In the genomic region with DNA sequence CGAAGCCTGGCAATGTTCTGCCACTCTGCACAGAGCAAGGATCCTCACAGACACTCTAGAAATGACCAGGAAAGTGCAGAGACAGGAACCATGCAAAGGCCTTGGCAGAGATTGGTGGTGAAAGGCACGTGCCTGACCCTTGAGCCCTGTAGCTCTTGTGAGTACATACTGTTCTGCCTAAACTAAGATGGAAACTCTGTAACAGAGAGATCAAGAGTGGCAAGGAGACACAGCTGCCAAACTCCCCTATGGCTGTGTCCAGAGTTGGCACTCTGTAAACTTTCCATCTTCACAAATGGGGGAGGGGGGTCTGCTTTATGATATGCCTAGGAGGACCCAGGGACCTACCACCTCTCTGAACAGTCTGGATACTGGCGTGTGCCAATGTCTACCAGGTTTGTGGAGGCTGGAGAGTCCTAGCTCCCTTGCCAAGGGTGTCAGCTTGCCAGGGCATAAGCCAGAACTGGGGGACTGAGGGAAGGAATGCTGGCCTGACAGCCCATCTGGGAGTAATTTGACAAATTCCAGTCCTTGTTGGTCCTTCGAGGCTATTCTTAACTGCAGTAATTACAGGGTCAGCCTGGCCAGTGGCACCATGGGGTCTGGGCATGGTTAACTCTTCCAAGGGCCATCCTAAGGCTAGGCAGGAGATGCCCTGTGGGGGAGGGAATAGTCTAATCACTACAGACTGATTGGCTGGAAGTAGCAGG, we compare ENCODE assay signal across 9 mouse cellular contexts. TPM values are rescaled to one million over a fixed set of nuclear protein-coding genes. Genes with fewer than 3 reads are reported as not detected.
A peak's percentile ranks its signal among the peaks of the same experiment; 100 is the strongest.
DNase-seq lines count a peak whose midpoint lies in the region; ATAC-seq and TF ChIP-seq lines count a peak whose summit lies in the region.
"Had no signal": no experiment of that assay in that cellular context is flagged by ENCODE, and none has a peak within 500 bp of the region (broad histone marks: within the 10 kb centered on the region; RNA-seq: fewer than 3 reads in every experiment).

No protein-coding gene starts in this region.

- 55% methylated on average over 4 of the region's 4 CpGs for WGBS in heart, adult 2 months
- 70% methylated on average over 4 of the region's 4 CpGs for WGBS in neural tube, embryonic 11.5 days
- 67% methylated on average over 4 of the region's 4 CpGs for WGBS in neural tube, embryonic 15.5 days
- WGBS in heart, embryonic 14.5 days: 54% methylated on average over 4 of the region's 4 CpGs

- peaks cover 3% of the 10 kb centered on the region for H3K79me2 ChIP-seq in heart, adult 2 months (replicated peaks; ENCODE audit: control insufficient read depth, insufficient read depth, low read length)

- H3K4me1 ChIP-seq in heart, adult 2 months (ENCODE audit: control insufficient read depth, insufficient read depth, low read length): peaks cover 17% of the 10 kb centered on the region
- H3K4me1 ChIP-seq in neural tube, embryonic 11.5 days (ENCODE audit: control insufficient read depth, insufficient read depth, low read length): peaks cover 8% of the 10 kb centered on the region
- H3K4me1 ChIP-seq in neural tube, embryonic 15.5 days: peaks cover 15% of the 10 kb centered on the region; the same call in 1 of the 2 replicates
- H3K4me1 ChIP-seq in heart, embryonic 14.5 days (ENCODE audit: control insufficient read depth in 2 of 2, insufficient read depth in 2 of 2, low read length in 2 of 2): peaks cover 46 to 66% of the 10 kb centered on the region in 2 experiments

- DNase-seq in heart, adult 2 months: peak in 1 of 2 experiments; percentile 45
- DNase-seq in heart, adult 8-10 months (ENCODE audit: low spot score): no peak
- no peak for DNase-seq in neural tube, embryonic 11.5 days (ENCODE audit: low spot score)
- no peak for DNase-seq in thymus, postnatal 36 days
- no peak for DNase-seq in left cerebral cortex, postnatal 14 days (ENCODE audit: low spot score in 2 of 2)
- DNase-seq: lung, embryonic 14.5 days had no signal

- TF ChIP-seq POLR2A in heart, adult 2 months (IDR thresholded peaks at IDR 0.05; ENCODE audit: insufficient read depth, low read depth, low read length): no peak

- no peak for ATAC-seq in neural tube, embryonic 11.5 days (ENCODE audit: insufficient read depth, low FRiP score, low TSS enrichment)
- no peak for ATAC-seq in neural tube, embryonic 15.5 days (ENCODE audit: low FRiP score)
- ATAC-seq in heart, embryonic 14.5 days (ENCODE audit: insufficient number of reproducible peaks, insufficient read depth, low FRiP score, low read depth): no peak
- ATAC-seq in erythroblast, adult 5-6 weeks (replicated peaks; ENCODE audit: low FRiP score, poor library complexity, severe bottlenecking): no peak

- H3K36me3 ChIP-seq in heart, adult 2 months (ENCODE audit: control insufficient read depth, insufficient read depth, low read length): no peaks in the 10 kb centered on the region
- peaks cover 7% of the 10 kb centered on the region for H3K36me3 ChIP-seq in neural tube, embryonic 11.5 days (ENCODE audit: control insufficient read depth, insufficient read depth, low read length)
- peaks cover 55% of the 10 kb centered on the region for H3K36me3 ChIP-seq in neural tube, embryonic 15.5 days
- H3K36me3 ChIP-seq in heart, embryonic 14.5 days (ENCODE audit: control insufficient read depth, insufficient read depth, low read length): peaks cover 51% of the 10 kb centered on the region

- no peak overlapping the region for H3K4me3 ChIP-seq in heart, adult 2 months
- no peak overlapping the region for H3K4me3 ChIP-seq in neural tube, embryonic 11.5 days (ENCODE audit: low read depth, low read length)
- no peak overlapping the region for H3K4me3 ChIP-seq in neural tube, embryonic 15.5 days (replicated peaks)
- no peak overlapping the region for H3K4me3 ChIP-seq in heart, embryonic 14.5 days (ENCODE audit: control insufficient read depth in 1 of 2, insufficient read depth in 1 of 2, low read depth in 1 of 2, low read length in 2 of 2)

- no peak for TF ChIP-seq CTCF in heart, adult 2 months (IDR thresholded peaks at IDR 0.05)

- no peaks in the 10 kb centered on the region for H3K9me3 ChIP-seq in neural tube, embryonic 11.5 days (ENCODE audit: control insufficient read depth, low read length)
- no peaks in the 10 kb centered on the region for H3K9me3 ChIP-seq in neural tube, embryonic 15.5 days (replicated peaks)
- H3K9me3 ChIP-seq in heart, embryonic 14.5 days (ENCODE audit: control insufficient read depth, low read length): no peaks in the 10 kb centered on the region

- intact Hi-C loops in heart, adult 2 months (cut with DNase I): no loop called here
- intact Hi-C loops in left cerebral cortex, postnatal 14 days (cut with DNase I): no loop called here

- peak overlapping the region; percentile 45 for H3K27ac ChIP-seq in heart, adult 2 months
- H3K27ac ChIP-seq in neural tube, embryonic 11.5 days (ENCODE audit: low read depth, low read length): peak overlapping the region; percentile 20; the same call in 1 of the 2 replicates
- H3K27ac ChIP-seq in neural tube, embryonic 15.5 days (replicated peaks): no peak overlapping the region
- H3K27ac ChIP-seq in heart, embryonic 14.5 days (replicated peaks in 1 of 2; ENCODE audit: control insufficient read depth in 1 of 2, insufficient read depth in 1 of 2, low read depth in 2 of 2, low read length in 2 of 2): peak overlapping the region; percentile 22 to 24; a peak in 2 of 4 replicates

- no peak overlapping the region for H3K4me2 ChIP-seq in neural tube, embryonic 11.5 days (ENCODE audit: low read depth)
- no peak overlapping the region for H3K4me2 ChIP-seq in neural tube, embryonic 15.5 days
- no peak overlapping the region for H3K4me2 ChIP-seq in heart, embryonic 14.5 days (ENCODE audit: low read length)
- H3K4me2 ChIP-seq: lung, embryonic 14.5 days had no signal

- H3K27me3 ChIP-seq in heart, adult 2 months (ENCODE audit: control insufficient read depth, insufficient read depth, low read length): no peaks in the 10 kb centered on the region
- H3K27me3 ChIP-seq in neural tube, embryonic 11.5 days (ENCODE audit: control insufficient read depth, insufficient read depth, low read length): no peaks in the 10 kb centered on the region
- no peaks in the 10 kb centered on the region for H3K27me3 ChIP-seq in neural tube, embryonic 15.5 days (replicated peaks)
- H3K27me3 ChIP-seq in heart, embryonic 14.5 days (ENCODE audit: control insufficient read depth, insufficient read depth, low read length): no peaks in the 10 kb centered on the region

- no peak overlapping the region for H3K9ac ChIP-seq in heart, adult 2 months (ENCODE audit: low read depth, low read length)
- H3K9ac ChIP-seq in neural tube, embryonic 11.5 days (ENCODE audit: low read length): no peak overlapping the region
- H3K9ac ChIP-seq in neural tube, embryonic 15.5 days (replicated peaks): no peak overlapping the region
- 0 out of 2 replicates have a peak overlapping the region, but pooled peaks have one; percentile 3 for H3K9ac ChIP-seq in heart, embryonic 14.5 days (ENCODE audit: low read length)
- H3K9ac ChIP-seq: lung, embryonic 14.5 days had no signal

- TF ChIP-seq EP300 in heart, adult 2 months (IDR thresholded peaks at IDR 0.05; ENCODE audit: insufficient read depth, low read depth, low read length): 0 out of 2 replicates have a peak, but pooled peaks have one; percentile 23

RNA-seq across cellular contexts. Expression of a gene that starts 13.1 kb away (rescaled TPM):
- total RNA-seq in heart, adult 2 months (2021): 100 to 1,000 TPM; 138 to 150 TPM
- polyA plus RNA-seq in heart, adult 2 months (2012; rRNA removed): 80.8 and 104 TPM in 2 replicates
- 100 to 1,000 TPM; 146 to 154 (median 153) TPM for total RNA-seq in heart, adult 8-10 months (2022)
- 54.2 and 56.6 TPM in 2 replicates for polyA plus RNA-seq in neural tube, embryonic 11.5 days (2014; fragmentation: Nextera tagmentation; extraction: Ambion mirVana)
- 68.6 and 71.0 TPM in 2 replicates for polyA plus RNA-seq in neural tube, embryonic 15.5 days (2015; fragmentation: Nextera tagmentation; extraction: Ambion mirVana)
- polyA plus RNA-seq in heart, embryonic 14.5 days (2014; fragmentation: Nextera tagmentation; extraction: Ambion mirVana): 68.9 and 70.3 TPM in 2 replicates
- total RNA-seq in erythroblast, adult 5-6 weeks (2015; ENCODE audit: low replicate concordance): 4.8 and 6.9 TPM in 2 replicates
- total RNA-seq in erythroblast, adult 5-6 weeks (2017; ENCODE audit: low replicate concordance): 9.5 and 10.9 TPM in 2 replicates
- total RNA-seq in left cerebral cortex, postnatal 14 days (2021): 10 to 100 TPM; 63.6 to 65.9 TPM

RNA-seq across cellular contexts. Expression of a gene that starts 13.1 kb away (rescaled TPM):
- total RNA-seq in heart, adult 2 months (2021): 10 to 100 TPM in 1 of 2 experiments, 1 to 10 TPM in 1; 9.2 to 10.5 TPM
- 23.9 and 24.2 TPM in 2 replicates for polyA plus RNA-seq in heart, adult 2 months (2012; rRNA removed)
- 1 to 10 TPM; 6.9 to 9.3 (median 8.1) TPM for total RNA-seq in heart, adult 8-10 months (2022)
- polyA plus RNA-seq in neural tube, embryonic 11.5 days (2014; fragmentation: Nextera tagmentation; extraction: Ambion mirVana): 10.5 and 11.1 TPM in 2 replicates
- 7.1 and 8.8 TPM in 2 replicates for polyA plus RNA-seq in neural tube, embryonic 15.5 days (2015; fragmentation: Nextera tagmentation; extraction: Ambion mirVana)
- 11.9 and 12.8 TPM in 2 replicates for polyA plus RNA-seq in heart, embryonic 14.5 days (2014; fragmentation: Nextera tagmentation; extraction: Ambion mirVana)
- total RNA-seq in erythroblast, adult 5-6 weeks (2015; ENCODE audit: low replicate concordance): not detected in 2 replicates
- not detected in 2 replicates for total RNA-seq in erythroblast, adult 5-6 weeks (2017; ENCODE audit: low replicate concordance)
- total RNA-seq in left cerebral cortex, postnatal 14 days (2021): 10 to 100 TPM in 1 of 2 experiments, 1 to 10 TPM in 1; 8.3 to 10.9 TPM

RNA-seq across cellular contexts. Expression of a gene that starts 26.7 kb away (rescaled TPM):
- 10 to 100 TPM; 14.6 to 15.9 TPM for total RNA-seq in heart, adult 2 months (2021)
- polyA plus RNA-seq in heart, adult 2 months (2012; rRNA removed): 20.8 and 22.8 TPM in 2 replicates
- 10 to 100 TPM; 11.3 to 16.1 (median 15.4) TPM for total RNA-seq in heart, adult 8-10 months (2022)
- 18.7 and 24.8 TPM in 2 replicates for polyA plus RNA-seq in neural tube, embryonic 11.5 days (2014; fragmentation: Nextera tagmentation; extraction: Ambion mirVana)
- 31.4 and 35.5 TPM in 2 replicates for polyA plus RNA-seq in neural tube, embryonic 15.5 days (2015; fragmentation: Nextera tagmentation; extraction: Ambion mirVana)
- 11.9 TPM in 2 replicates for polyA plus RNA-seq in heart, embryonic 14.5 days (2014; fragmentation: Nextera tagmentation; extraction: Ambion mirVana)
- total RNA-seq in erythroblast, adult 5-6 weeks (2015; ENCODE audit: low replicate concordance): 14.6 and 24.2 TPM in 2 replicates
- total RNA-seq in erythroblast, adult 5-6 weeks (2017; ENCODE audit: low replicate concordance): 5.3 and 9.6 TPM in 2 replicates
- total RNA-seq in left cerebral cortex, postnatal 14 days (2021): 10 to 100 TPM; 81.1 to 93.9 TPM

RNA-seq across cellular contexts. Expression of a gene that starts 28.1 kb away (rescaled TPM):
- total RNA-seq in heart, adult 2 months (2021): 100 to 1,000 TPM; 119 to 165 TPM
- 36.3 and 39.4 TPM in 2 replicates for polyA plus RNA-seq in heart, adult 2 months (2012; rRNA removed)
- total RNA-seq in heart, adult 8-10 months (2022): 100 to 1,000 TPM; 145 to 188 (median 160) TPM
- 94.3 and 108 TPM in 2 replicates for polyA plus RNA-seq in neural tube, embryonic 11.5 days (2014; fragmentation: Nextera tagmentation; extraction: Ambion mirVana)
- 150 and 179 TPM in 2 replicates for polyA plus RNA-seq in neural tube, embryonic 15.5 days (2015; fragmentation: Nextera tagmentation; extraction: Ambion mirVana)
- 157 and 165 TPM in 2 replicates for polyA plus RNA-seq in heart, embryonic 14.5 days (2014; fragmentation: Nextera tagmentation; extraction: Ambion mirVana)
- 3.3 and 10.6 TPM in 2 replicates for total RNA-seq in erythroblast, adult 5-6 weeks (2015; ENCODE audit: low replicate concordance)
- 7.9 and 11.6 TPM in 2 replicates for total RNA-seq in erythroblast, adult 5-6 weeks (2017; ENCODE audit: low replicate concordance)
- total RNA-seq in left cerebral cortex, postnatal 14 days (2021): 10 to 100 TPM; 81.6 to 82.8 TPM

RNA-seq across cellular contexts. Expression of a gene that starts 58.3 kb away (rescaled TPM):
- 10 to 100 TPM; 10.0 to 11.1 TPM for total RNA-seq in heart, adult 2 months (2021)
- 17.3 and 23.8 TPM in 2 replicates for polyA plus RNA-seq in heart, adult 2 months (2012; rRNA removed)
- 10 to 100 TPM in 2 of 4 experiments, 1 to 10 TPM in 2; 7.3 to 13.5 (median 9.5) TPM for total RNA-seq in heart, adult 8-10 months (2022)
- 32.4 and 37.0 TPM in 2 replicates for polyA plus RNA-seq in neural tube, embryonic 11.5 days (2014; fragmentation: Nextera tagmentation; extraction: Ambion mirVana)
- polyA plus RNA-seq in neural tube, embryonic 15.5 days (2015; fragmentation: Nextera tagmentation; extraction: Ambion mirVana): 17.2 and 18.7 TPM in 2 replicates
- 17.8 and 21.4 TPM in 2 replicates for polyA plus RNA-seq in heart, embryonic 14.5 days (2014; fragmentation: Nextera tagmentation; extraction: Ambion mirVana)
- total RNA-seq in erythroblast, adult 5-6 weeks (2015; ENCODE audit: low replicate concordance): not detected in 2 replicates
- total RNA-seq in erythroblast, adult 5-6 weeks (2017; ENCODE audit: low replicate concordance): not detected in 2 replicates
- total RNA-seq in left cerebral cortex, postnatal 14 days (2021): 10 to 100 TPM; 16.3 to 18.0 TPM

Comparison
In these comparisons a context has a peak if more than half of its experiments do, and no peak if none do; other contexts are left out.
1. RNA of a gene that starts 13.1 kb away (total RNA-seq): 146 to 154 TPM in heart, adult 8-10 months, 138 to 150 TPM in heart, adult 2 months and 63.6 to 65.9 TPM in left cerebral cortex, postnatal 14 days; 4.8 to 10.9 TPM in erythroblast, adult 5-6 weeks; every median in the first group is over 4 times any median in the second.
2. RNA of a gene that starts 13.1 kb away (total RNA-seq): 8.3 to 10.9 TPM in left cerebral cortex, postnatal 14 days, 9.2 to 10.5 TPM in heart, adult 2 months and 6.9 to 9.3 TPM in heart, adult 8-10 months; not detected in erythroblast, adult 5-6 weeks; every median in the first group is over 4 times any median in the second.